Mouse (Mus musculus) 3134 (cell line): Measurements from ENCODE around the gene Mex3a.

Experiments
- DNase-seq: peaks from one replicate; pipeline ENCODE4 v3.0.0-alpha.2; 2011; ENCODE audit warnings: low spot score; ENCODE audit not compliant: insufficient read length; ENCODE audit errors: extremely low read depth

Gene Mex3a

DNA sequence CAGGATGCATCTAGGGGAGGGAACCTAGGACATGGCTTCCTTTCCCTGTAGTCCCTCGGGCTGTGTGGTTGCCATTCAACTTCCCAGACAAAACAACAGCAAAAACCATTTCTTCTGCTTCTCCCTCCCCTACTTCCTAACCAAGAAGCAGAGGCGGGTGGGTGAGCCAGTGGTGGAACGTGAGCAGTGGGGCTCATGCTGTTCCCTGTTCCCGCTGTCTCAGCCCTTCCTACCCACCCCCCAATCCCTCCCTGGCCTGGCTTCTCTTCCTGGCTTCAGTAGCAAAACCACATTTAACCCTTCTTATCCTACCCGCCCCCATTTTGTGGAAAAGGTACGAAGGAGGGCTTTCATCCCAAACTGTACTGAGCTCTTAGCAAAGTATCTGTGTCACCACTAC lies 27.1 kb upstream of the Mex3a start:
- no peak for DNase-seq

DNA sequence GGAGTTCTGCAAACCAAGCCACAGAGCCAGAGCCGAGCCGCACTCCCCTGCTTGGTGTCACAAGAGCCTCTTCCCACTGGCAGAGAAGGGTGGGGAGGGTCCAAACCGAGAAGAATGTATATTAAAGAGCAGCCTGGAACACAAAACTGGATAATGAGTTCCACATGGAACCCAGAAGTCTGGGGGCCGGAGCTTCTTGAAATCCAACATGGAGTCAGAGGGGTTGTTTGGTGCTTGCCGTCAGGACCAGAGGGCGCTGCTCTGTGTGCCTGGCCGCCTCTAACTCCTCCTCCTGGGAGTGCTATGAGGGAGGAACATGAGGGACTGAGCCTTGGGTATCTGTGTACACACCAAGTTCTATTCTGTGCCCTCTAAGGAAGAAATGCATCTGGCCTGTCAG lies 26.4 kb upstream of the Mex3a start:
- no peak for DNase-seq

DNA sequence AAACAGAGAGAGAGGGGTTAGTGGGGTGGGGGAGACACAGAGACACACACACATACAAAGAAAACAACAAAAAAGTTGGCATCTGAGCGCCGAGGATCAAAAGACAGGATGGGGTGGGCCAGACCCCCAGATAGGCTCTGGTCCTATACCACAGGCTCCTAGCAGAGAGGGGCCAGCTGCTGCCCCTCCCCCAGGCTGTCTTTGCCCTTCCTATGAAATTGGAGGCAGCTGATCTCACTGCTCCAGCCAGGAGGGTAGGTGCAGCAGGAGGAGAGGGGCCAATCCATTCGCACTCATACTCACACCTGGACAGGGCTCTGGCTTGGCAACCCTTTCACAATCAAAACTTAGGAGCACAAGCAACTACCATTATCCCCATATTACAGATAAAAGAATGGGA lies 22.9 kb upstream of the Mex3a start:
- no peak for DNase-seq

DNA sequence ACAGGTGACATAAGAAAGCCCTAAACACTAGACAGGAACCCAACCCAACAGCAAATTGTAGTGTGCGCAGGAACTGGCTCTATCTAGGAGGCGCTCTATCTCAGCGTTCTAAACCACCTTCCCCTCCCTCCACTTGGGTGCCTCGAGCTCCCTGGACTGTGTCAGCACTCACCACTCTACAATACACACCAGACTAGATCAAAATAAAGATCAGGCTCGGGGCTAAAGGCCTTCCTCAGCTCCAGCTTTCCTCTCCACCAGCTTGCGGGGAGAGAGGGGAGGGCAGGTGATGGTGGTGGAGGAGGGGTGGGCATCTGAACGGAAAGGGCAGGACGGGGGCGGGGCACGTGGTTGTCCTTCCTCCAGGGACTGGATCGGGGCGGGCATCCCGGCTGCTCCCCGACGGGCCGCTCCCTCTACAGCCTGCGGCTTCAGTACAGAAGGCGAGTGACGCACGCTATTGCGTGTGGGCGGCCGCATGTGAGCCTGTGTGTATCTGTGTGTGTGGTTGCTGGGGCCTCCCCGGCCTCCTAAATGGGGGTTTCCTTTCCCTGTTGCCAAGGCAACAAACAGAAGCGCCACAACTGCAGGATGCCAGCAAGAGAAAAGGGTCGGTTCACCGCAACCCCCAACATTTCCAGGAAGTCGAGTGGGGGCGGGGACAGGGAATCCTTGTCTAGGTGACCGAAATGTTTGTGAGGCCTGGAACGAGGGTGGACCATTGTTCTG lies 22.3 kb upstream of the Mex3a start, which contains the start of gene Lmna:
Gene Lmna (minus strand): TSS at position 265 of the 729 bp plus-strand sequence.
- DNase-seq = peak; percentile 97

DNA sequence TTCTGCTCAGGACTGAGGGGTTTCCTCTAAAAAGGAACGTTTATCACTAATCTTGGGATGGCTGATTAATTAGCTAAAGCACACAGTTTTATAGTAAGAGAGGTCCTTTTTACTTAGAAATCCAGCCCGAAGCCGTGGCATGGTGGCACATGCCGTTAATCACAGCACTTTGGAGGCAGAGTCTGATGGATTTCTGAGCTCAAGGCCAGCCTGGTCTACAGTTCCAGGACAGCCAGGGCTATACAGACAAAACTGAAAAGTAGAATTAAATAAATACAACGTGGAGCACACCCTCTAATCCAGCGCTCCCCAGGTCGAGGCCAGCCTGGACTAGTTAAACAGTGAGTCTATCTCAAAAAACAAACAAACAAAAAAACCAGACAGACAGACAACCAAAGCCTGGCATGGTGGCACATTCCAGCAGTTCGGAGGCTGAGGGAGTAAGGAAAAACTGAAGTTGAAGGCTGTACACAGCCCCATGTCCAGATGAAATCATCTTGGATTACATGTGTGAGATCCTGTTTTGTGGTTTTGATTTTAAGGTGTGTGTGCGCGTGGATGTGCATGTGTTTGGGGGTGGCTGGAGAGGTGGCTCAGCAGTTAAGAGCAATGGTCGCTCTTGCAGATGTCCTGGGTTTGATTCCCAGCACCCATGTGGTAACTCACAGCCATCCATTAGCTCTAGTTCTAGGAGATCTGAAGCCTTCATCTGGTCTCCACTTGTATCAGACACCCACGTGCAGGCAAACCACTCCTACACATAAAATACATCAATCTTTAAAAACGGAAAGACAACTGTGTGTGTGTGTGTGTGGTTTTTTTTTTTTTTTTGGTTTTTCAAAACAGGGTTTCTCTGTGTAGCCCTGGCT lies 21.5 kb upstream of the Mex3a start:
- peak; percentile 41 for DNase-seq

DNA sequence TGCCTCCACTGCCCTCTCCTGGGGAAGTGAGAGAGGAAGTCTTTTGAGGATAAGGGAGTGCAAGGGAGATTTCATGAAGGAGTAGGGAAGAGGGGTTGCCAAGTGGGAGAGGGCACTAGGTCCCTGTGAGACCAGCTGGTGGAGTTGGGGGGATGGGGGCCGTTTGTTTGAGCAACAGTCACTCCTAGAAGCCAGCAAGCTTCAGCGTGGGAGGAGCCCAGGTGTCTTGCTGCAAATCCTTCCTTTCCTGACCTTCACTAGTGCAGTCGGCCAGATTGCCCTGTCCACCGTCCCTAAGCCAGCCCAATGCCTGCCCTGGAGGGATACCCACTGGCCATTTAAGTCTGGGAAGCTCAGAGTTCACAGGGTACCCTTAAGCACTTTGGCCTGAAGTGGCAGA lies 20.6 kb upstream of the Mex3a start:
- peak; percentile 51 for DNase-seq

DNA sequence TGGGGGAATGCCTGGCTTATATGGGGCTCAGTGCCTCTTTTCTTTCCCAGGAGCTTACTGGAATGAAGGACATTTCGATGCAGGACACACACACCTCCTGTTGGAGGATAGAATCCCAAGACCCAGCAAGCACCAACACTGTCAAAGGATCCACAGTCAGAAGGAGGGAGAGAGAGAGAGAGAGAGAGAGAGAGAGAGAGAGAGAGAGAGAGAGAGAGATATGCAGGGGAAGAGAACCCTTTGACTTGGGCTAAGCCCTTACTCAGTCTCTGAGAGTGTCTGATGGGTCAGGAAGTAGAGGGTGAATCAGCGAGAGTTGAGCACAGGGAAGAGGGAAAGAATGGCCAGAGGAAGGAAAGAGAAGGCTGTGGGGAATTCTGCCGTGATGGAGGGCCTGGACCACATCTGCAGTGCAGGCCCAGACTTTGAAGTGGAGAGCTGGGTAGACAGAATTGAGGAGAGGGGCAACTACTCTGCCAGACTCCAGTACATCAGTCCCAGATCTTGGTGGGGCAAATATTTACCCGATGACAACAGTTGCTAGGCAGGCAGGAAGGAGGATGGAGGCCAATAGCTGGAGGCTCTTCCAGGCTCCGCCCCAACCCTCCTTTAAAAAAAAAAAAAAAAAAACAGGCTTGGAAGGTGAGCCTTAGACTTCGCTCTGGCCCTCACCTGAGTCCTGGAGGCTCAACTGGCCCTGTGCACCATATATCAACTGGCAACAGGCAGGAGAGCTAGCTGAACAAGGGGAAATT lies 19.9 kb upstream of the Mex3a start:
- peak; percentile 79 for DNase-seq

DNA sequence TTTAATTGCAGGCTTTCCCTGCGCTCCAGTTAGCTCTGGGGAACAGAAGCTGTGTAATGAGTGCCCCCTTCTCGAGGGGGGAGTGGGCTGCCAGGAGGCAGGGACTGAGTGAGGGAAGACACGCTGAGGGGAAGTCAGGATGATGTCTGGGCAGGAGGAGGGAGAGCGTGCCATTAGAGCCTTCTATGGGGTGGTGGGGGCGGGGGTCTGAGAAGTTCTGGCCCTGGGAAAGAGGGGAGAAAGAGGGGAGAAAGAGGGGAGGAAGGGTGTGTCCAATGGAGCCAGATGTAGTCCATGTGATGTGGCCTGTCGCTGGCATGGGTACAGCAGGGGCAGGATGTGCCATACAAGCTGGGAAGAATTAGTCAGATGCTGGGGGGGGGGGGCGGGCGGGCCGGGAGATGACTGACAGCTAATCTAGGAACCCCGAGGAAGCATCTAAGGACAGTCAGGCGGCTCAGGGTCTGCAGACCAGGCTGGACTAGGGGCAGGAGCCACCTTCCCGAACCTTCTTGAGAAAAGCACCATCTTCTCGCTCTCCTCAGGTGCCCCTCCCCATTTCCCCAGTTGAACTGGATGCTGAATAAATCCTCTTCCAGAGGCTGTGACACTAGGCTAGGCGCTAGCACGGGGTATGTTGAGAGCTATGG lies 19.2 kb upstream of the Mex3a start:
- peak; percentile 84 for DNase-seq

DNA sequence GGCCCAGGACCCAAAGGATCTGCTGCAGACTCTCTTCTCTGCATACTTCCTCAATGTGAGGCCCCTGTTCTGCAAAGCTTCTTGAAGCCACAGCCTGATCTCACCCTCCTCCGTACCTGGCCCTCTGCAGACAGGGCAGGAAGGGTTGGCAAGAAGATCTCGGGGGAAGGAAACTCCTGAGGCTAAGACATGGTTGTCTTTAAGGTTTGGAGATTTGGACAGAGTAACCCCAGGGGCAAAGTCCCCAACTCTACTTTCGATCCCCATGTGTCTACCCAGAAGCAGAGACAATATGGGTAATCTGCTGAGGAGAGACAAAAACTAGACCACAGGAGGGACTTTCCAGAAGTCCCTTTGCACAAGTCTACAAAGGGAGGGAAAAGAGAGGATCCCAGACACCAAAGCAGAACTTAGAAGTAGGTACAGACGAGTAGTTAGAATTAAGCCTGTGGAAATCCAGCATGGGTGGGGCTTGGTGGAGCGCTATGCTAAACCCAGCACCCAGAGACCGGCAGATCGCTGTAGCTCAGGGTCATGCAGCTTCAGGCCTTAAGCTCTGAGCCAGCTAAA lies 18.6 kb upstream of the Mex3a start:
- DNase-seq = peak; percentile 66

DNA sequence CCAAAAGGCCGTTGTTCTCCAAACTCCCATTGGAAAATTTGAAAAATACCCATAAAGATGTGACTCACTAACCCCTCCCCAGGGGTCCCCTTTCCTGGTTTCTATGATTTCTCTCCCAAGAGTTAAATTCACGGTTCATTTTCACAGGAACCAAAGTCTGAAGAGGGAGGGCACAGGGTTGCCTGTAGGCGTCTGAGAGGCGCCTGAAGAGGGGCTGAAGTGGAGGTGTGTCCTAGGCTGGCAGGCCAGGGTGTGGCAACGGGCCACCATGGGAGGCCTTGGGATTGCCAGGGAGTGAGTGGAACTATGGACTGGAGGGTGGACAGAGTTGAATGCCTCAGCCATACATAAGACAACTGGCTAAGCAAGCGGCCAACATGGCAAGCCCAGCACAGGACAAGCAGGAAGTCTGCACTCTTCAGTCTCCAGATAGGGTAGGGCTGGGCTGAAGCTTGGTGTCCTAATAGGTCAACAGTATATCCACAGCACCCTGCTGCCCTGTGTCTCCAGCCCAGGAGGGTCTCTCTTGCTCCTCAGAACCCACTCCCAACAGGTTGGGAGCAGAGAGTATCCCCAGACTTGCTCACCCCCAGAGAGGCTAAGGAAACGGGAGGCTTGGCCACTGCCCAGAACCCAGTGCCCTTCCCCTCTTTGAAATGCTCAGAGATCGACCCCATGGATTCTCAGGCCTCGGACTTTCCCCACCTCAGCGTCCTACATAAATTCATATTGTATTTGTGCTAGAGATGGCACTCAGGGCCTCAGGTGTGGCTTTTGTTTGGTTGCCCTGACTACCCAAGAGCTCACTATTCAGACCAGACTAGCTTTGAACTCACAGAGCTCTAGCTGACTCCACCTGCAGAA lies 17.7 kb upstream of the Mex3a start:
- DNase-seq = peak; percentile 80

DNA sequence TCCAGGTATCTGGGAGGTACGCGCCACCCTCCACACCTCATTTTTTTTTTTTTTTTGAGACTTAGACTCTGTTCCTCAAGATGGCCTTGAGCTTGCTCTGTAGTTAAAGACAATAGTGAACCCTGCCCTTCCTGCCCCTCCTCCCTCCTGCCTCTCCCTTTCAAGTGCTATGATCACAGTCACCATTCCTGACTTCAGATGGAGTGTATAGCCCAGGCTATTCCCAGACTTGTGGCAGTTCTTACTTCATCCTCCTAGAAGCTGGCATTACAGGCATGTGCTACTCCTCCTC lies 17.2 kb upstream of the Mex3a start:
- no peak for DNase-seq

DNA sequence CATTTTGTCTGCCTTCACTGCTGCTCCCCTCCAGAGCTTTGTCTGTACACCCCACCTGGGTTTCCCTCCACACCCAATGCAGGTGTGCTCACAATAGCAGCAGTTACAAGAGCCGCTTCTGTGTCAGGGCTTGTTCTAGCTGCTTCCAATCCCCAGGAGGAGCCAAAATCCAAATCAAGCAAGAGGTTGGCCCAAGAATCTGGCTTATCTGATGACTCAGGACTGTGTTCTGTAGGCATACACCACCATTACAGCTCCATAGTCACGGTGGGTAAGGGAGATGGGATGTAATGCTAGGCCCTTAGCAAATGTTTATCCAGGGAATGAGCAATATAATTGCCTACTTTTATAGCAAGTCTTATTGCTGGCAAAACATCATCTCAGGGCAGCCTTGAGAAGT lies 15.8 kb upstream of the Mex3a start:
- DNase-seq = no peak

DNA sequence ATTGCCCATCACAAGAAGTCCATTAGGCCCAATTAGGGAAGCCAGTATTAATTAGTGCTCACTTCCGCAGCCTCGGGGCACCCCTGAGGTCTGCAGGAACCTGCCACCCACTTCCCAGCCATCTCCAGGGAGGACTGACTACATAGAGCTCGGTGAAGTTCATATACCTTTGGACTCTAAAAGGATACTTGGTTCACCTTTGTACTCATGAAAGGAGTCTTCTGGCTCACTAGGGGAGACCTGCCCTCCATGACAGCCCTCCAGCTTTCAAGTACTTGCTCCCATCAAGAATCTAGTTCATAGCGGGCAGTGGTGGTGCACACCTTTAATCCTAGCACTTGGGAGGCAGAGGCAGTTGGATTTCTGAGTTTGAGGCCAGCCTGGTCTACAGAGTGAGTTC lies 13.8 kb upstream of the Mex3a start:
- DNase-seq = no peak

DNA sequence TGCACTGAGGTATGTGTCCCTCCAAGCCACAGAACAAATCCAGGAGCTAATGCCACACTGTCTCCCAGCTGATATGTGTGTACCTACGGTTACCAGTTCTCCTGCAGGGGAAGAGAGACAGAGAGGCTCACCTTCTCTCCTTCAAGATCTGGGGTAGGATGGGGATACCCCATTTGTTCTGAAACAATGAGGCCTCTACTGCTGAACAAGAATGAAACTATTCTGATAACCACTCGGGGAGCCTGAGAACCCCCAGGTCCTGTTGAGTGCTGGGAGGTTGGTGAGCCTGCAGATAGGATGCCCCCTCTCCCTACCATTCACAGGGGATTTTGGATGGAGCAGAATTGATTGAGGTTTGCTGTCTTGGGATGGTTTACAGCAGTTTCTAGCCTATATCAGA lies 12.1 kb upstream of the Mex3a start:
- DNase-seq = no peak

DNA sequence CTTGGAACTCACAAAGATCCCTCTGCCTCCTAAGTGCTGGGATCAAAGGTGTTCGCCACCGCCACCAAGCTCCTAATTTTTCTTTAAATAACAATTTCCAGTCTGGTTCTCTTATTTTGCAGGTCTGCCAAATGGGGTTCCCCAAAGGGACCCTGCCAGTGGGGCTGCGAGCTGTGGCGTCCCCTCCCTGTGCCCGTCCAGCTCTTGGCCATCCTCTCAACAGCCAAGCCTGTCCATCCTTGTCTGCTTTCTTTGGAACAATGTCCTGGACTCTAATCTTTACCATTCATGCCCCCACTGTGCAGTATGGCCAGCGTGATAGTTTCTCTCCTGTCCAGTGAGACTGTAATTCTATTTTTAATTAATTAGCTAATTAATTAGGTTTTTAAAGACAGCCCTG lies 11.0 kb upstream of the Mex3a start:
- no peak for DNase-seq

DNA sequence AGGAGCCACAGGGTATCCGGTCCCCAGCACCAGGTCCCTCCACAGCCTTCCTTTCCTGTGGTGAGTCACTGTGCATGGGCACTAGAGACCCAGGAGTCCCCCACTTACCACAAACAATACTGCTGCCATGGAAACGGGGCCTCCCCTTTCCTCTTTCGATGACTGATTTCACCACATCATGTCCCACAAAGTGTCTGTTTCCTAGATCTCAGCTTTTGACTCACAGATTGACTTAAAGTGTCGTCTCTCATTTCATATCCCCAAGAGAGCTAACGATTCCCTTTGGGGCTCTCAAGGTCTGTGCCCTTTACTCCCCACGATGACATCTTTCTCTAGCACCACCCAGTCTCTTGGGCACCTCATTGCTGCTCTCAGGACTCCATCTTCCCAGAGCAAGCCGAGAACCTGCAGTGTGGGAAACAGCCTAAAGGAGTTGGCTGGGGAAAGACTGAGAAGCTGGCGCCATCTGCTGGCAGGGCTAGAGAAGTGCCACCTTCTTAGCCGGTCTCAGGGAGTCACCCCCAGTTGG lies 10.3 kb upstream of the Mex3a start:
- DNase-seq = peak; percentile 67

DNA sequence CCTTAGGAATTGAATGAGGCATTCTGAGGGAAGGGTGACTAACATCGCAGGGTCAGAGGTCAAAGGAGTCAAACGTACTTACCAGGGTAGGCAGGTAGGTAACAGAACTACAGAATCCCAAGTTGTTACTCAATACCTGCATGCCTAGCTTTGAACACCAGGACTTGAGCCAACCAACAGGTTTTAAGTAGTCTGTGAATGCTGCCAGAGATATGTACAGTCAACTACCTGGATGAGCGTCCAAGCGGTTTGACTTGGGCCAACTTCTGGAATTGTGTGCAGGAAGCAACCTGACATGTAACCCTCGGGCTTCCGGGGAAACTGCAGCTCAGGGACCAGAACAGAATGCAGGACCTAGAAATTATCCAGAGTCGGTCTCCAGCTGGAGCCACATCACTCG lies 9.2 kb upstream of the Mex3a start:
- no peak for DNase-seq

DNA sequence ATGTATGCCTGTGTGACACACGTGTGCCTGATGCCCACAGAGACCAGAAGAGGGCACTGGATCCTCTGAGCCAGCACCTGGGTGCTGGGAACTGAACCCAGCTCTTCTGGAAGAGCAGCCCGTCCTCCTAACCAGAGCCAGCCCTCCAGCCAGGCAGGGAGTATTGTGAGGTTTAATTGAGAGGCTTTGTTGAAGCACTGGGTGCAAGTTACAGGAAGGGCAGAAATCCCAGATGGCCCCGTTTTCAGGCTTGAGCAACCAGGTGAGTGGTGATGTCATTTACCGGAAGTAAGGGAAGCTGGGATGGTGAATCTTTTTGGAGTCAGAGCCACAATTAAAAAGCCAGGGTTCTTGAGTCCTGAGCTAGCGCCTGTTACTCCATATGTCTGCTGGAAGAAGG lies 7.2 kb upstream of the Mex3a start:
- DNase-seq = no peak
